ENCODE assay signal across 8 mouse cellular contexts in genomic region chr10:120875672-120876463, GRCm38 (mm10). TPM values are rescaled to one million over a fixed set of nuclear protein-coding genes. Genes with fewer than 3 reads are reported as not detected.
DNase-seq lines count a peak whose midpoint lies in the region; ATAC-seq lines count a peak whose summit lies in the region.

No protein-coding gene starts in this region.

- peak; percentile 87 for DNase-seq in R1 (ENCODE audit: low read depth, low spot score)
- peak; percentile 80 to 81 for DNase-seq in cerebellum, postnatal 36 days
- DNase-seq in gastrocnemius, adult 18-20 months (ENCODE audit: low spot score): peak; percentile 91
- DNase-seq in left cerebral cortex, adult 18-20 months (ENCODE audit: low spot score in 2 of 2): peak; percentile 87 to 93
- peak; percentile 86 to 92 for DNase-seq in lung, postnatal 4 days
- DNase-seq in retina, postnatal 7 days (ENCODE audit: low read depth, low spot score): peak; percentile 73
- DNase-seq in urinary bladder, adult 2 months (ENCODE audit: low spot score): peak; percentile 74

- no peaks in the 10 kb centered on the region; the same call in 1 of the 2 replicates for H3K4me1 ChIP-seq in hindbrain, embryonic 16.5 days (ENCODE audit: control insufficient read depth, insufficient read depth, low read depth, low read length)

- H3K36me3 ChIP-seq in hindbrain, embryonic 16.5 days (ENCODE audit: control insufficient read depth, insufficient read depth, low read length): no peaks in the 10 kb centered on the region

- no peaks in the 10 kb centered on the region for H3K9me3 ChIP-seq in hindbrain, embryonic 16.5 days (ENCODE audit: control insufficient read depth, low read length)

- H3K27me3 ChIP-seq in hindbrain, embryonic 16.5 days (replicated peaks; ENCODE audit: control insufficient read depth, insufficient read depth, low read length): no peaks in the 10 kb centered on the region

- H3K27ac ChIP-seq in hindbrain, embryonic 16.5 days (ENCODE audit: low read depth, low read length): no peak overlapping the region

- ATAC-seq in hindbrain, embryonic 16.5 days: peak; percentile 86

- peak overlapping the region; percentile 48 for H3K4me2 ChIP-seq in hindbrain, embryonic 16.5 days (ENCODE audit: low read length)

- 14% methylated on average over 26 of the region's 26 CpGs for WGBS in hindbrain, embryonic 16.5 days

- peak overlapping the region; percentile 25; the same call in 1 of the 2 replicates for H3K9ac ChIP-seq in hindbrain, embryonic 16.5 days (ENCODE audit: low read depth, low read length)

- H3K4me3 ChIP-seq in hindbrain, embryonic 16.5 days (ENCODE audit: low read length): peak overlapping the region; percentile 9; the same call in 1 of the 2 replicates

RNA-seq across cellular contexts. Expression of gene Msrb3, which starts 23.0 kb away (rescaled TPM):
- total RNA-seq in gastrocnemius, adult 18-20 months (2021): 100 to 1,000 TPM; 120 to 127 TPM
- polyA plus RNA-seq in hindbrain, embryonic 16.5 days (2015; fragmentation: Nextera tagmentation; extraction: Ambion mirVana): 1.2 and 1.8 TPM in 2 replicates
- total RNA-seq in left cerebral cortex, adult 18-20 months (2021): 1 to 10 TPM; 7.3 TPM
- 142 and 145 TPM in 2 replicates for polyA plus RNA-seq in urinary bladder, adult 2 months (2012; rRNA removed)

Comparison
In these comparisons a context has a peak if more than half of its experiments do, and no peak if none do; other contexts are left out.
1. RNA of gene Msrb3, which starts 23.0 kb away (total RNA-seq): 120 to 127 TPM in gastrocnemius, adult 18-20 months; 7.3 TPM in left cerebral cortex, adult 18-20 months; every median in the first group is over 10 times any median in the second.
2. Peak in every context shown above with its lines, with median percentiles within 50 percentile points of each other: DNase-seq.